Mouse (Mus musculus) spleen, embryonic (tissue): Measurements from ENCODE around the gene Gm3411.
"Not testable (repeated sequence)": the region's sequence is repeated elsewhere in the genome, so short reads cannot be mapped to it uniquely, and the experiment has no call there.

ENCODE experiments used
- CTCF ChIA-PET: fragments of 350-600 bp; sonication (Branson Sonifier 250); formaldehyde crosslinking; loops from one replicate; lab custom pipeline; 2022; lab: Charles Lee

Gm3411 gene

DNA sequence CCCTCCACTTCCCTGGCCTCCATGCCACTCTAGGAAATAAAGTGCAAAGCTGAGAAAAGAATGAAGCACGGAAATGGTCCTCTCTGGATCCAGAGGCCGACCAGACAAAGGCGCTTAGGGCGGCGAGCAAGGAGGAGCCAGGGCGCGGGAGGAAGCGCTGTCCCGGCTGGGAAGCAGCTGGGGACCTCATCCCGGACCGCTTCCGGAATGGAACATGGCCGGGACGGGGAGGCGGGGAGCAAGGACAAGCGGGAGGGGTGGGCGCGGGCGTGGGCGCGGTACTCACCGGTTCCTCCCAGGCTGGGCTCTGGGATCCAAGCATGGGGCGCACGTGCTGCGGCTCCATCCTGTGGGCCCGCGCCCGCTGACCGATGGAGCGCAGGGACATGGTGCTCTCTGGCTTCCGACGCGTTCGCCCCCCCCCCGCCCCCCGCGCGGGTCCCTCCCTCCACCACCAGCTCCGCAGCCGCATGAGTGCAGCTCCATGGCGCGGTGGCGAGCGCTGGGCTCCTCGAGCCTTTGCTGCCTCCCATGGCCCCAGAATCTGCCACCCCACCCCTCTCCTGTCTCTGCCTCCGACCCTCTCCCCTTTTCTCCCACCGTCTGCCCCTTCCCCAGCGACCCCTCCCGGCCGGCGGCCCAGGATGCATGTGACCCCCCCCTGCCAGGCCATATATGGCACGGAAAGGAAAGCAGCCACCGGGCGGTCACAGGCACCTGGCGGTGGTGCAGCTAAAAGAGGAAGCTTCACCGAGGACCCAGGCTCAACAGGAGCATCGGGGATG lies at the start of gene Gm3411:
Gm3411 (minus strand) TSS at position 320 of the 785 bp plus-strand sequence.
- CTCF ChIA-PET, result not testable (repeated sequence)

DNA sequence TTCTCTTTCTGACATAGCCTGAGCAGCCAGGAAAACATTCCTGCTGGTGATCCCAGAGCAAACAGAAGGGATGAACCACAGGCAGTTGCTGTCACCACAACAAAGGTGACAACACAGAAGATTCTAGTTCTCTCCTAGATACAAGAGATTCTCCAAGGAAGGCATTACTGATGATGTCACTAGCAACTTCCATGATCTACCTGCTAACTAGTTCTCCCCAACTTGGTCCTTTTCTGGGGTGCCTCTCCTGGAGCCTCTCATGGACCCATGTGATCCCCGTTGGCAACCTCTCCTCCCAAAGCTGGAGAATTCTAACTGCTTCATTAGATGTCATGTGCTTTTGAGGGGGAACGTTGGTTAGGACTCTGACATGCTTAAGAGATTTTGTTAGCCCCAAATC lies 17.7 kb upstream of the Gm3411 start, which contains the start of gene Gm21103:
Gm21103 (minus strand) TSS at position 101 of the 400 bp plus-strand sequence.
- CTCF ChIA-PET, result not testable (repeated sequence)

DNA sequence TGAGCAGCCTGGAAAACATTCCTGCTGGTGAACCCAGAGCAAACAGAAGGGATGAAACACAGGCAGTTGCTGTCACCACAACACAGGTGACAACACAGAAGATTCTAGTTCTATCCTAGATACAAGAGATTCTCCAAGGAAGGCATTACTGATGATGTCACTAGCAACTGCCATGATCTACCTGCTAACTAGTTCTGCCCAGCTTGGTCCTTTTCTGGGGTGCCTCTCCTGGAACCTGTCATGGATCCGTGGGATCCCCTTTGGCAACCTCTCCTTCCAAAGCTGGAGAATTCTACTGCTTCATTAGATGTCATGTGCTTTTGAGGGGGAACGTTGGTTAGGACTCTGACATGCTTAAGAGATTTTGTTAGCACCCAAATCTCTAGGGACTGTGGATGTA lies 67.9 kb downstream of the Gm3411 start, which contains the start of gene Gm21560:
Gm21560 (minus strand) TSS at position 101 of the 400 bp plus-strand sequence.
- CTCF ChIA-PET, result not testable (repeated sequence)
